Mouse (Mus musculus): ENCODE measurements at regions not wholly inside any gene's neighbourhood (a gene's known extent, or its start where the extent isn't known, plus 50 kb on each side); places are given as distances from the start of the nearest gene placed in this dataset.

GRCm38 (mm10) chr16:5829071-5829470 is 56.1 kb upstream of the Rbfox1 start:
- Histone ChIP-seq H3K4me1 (ENCODE audit: control insufficient read depth, insufficient read depth, low read length) (no peaks in the 10 kb centered on the region), H3K27me3 (replicated peaks; ENCODE audit: control insufficient read depth, insufficient read depth, low read length) (no peaks in the 10 kb centered on the region), H3K4me3 (ENCODE audit: insufficient read depth, low read depth, low read length) (no peak overlapping the region), H3K36me3 (ENCODE audit: control insufficient read depth, insufficient read depth, low read length) (no peaks in the 10 kb centered on the region), H3K27ac (ENCODE audit: insufficient read depth, low read depth, low read length) (no peak overlapping the region)
- no peak for DNase-seq
- 63% methylated on average over 9 of the region's 9 CpGs for WGBS
- TF ChIP-seq CTCF (conservative IDR thresholded peaks at IDR 0.05; ENCODE audit: insufficient read depth, insufficient read length, low read depth, low read length) (no peak), POLR2A (IDR thresholded peaks at IDR 0.05; ENCODE audit: low read depth, low read length) (no peak)

DNA sequence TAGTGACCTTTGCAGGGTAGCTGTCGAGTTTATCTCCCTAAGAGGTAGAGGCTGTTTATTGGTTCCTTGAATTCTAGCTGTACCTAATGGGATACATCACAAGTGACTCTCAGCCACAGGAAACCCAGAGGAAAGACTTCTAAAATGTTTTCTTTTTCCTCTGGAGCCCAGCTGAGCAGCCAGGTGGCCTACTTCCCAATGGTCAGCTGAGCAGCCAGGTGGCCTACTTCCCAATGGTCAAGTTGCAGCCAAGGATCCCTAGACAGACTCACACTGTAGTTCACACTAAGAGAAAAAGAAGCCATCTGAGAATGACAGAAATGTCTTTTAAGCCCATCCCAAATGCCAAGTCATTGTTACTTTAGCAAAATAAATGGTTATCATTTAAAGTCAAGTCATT is 61.8 kb upstream of the Rbfox1 start:
- Histone ChIP-seq H3K27me3 (replicated peaks; ENCODE audit: control insufficient read depth, insufficient read depth, low read length) (no peaks in the 10 kb centered on the region), H3K27ac (ENCODE audit: insufficient read depth, low read depth, low read length) (no peak overlapping the region), H3K4me1 (ENCODE audit: control insufficient read depth, insufficient read depth, low read length) (no peaks in the 10 kb centered on the region), H3K4me3 (ENCODE audit: insufficient read depth, low read depth, low read length) (no peak overlapping the region), H3K36me3 (ENCODE audit: control insufficient read depth, insufficient read depth, low read length) (no peaks in the 10 kb centered on the region)
- DNase-seq: no peak
- TF ChIP-seq CTCF (conservative IDR thresholded peaks at IDR 0.05; ENCODE audit: insufficient read depth, insufficient read length, low read depth, low read length) (no peak), POLR2A (IDR thresholded peaks at IDR 0.05; ENCODE audit: low read depth, low read length) (no peak)
- WGBS: 33% methylated on average over 1 of the region's 1 CpGs

DNA sequence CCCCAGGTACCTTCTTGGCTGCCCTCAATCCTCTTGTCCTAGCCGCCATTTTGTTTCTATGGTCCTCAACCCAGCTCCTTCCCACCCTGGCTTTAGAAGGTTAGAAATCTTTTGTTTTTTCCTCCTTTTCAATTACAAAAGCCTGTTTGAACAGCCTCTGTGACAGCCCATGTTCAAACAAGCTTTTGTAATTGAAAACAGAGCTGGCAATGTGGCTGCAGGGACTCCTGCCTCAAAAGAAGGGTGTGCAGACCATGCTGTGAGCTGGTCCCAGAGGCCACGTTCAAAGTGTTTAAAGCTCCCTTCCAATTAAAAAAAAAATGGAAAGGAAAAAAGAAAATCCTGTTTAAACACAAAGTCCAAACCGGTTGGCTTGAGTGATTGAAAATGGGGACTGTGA is 68.0 kb upstream of the Rbfox1 start:
- WGBS: 43% methylated on average over 3 of the region's 3 CpGs
- no peaks in the 10 kb centered on the region for H3K36me3 ChIP-seq (ENCODE audit: control insufficient read depth, insufficient read depth, low read length)
- no peak for TF ChIP-seq POLR2A (IDR thresholded peaks at IDR 0.05; ENCODE audit: low read depth, low read length)
- TF ChIP-seq CTCF (conservative IDR thresholded peaks at IDR 0.05; ENCODE audit: insufficient read depth, insufficient read length, low read depth, low read length): no peak

GRCm38 (mm10) chr16:5812245-5812820 is 72.8 kb upstream of the Rbfox1 start:
- Histone ChIP-seq H3K4me1 (ENCODE audit: control insufficient read depth, insufficient read depth, low read length) (no peaks in the 10 kb centered on the region), H3K27ac (ENCODE audit: insufficient read depth, low read depth, low read length) (no peak overlapping the region), H3K4me3 (ENCODE audit: insufficient read depth, low read depth, low read length) (no peak overlapping the region), H3K36me3 (ENCODE audit: control insufficient read depth, insufficient read depth, low read length) (no peaks in the 10 kb centered on the region), H3K27me3 (replicated peaks; ENCODE audit: control insufficient read depth, insufficient read depth, low read length) (no peaks in the 10 kb centered on the region)
- TF ChIP-seq POLR2A (IDR thresholded peaks at IDR 0.05; ENCODE audit: low read depth, low read length) (no peak), CTCF (conservative IDR thresholded peaks at IDR 0.05; ENCODE audit: insufficient read depth, insufficient read length, low read depth, low read length) (no peak)
- DNase-seq: no peak
- 84% methylated on average over 2 of the region's 2 CpGs for WGBS

More for the DNA sequence above, 68.0 kb upstream of the Rbfox1 start:
- no peak overlapping the region for H3K27ac ChIP-seq (ENCODE audit: insufficient read depth, low read depth, low read length)
- H3K4me1 ChIP-seq (ENCODE audit: control insufficient read depth, insufficient read depth, low read length): no peaks in the 10 kb centered on the region
- H3K27me3 ChIP-seq (replicated peaks; ENCODE audit: control insufficient read depth, insufficient read depth, low read length): no peaks in the 10 kb centered on the region
- DNase-seq: no peak
- no peak overlapping the region for H3K4me3 ChIP-seq (ENCODE audit: insufficient read depth, low read depth, low read length)

DNA sequence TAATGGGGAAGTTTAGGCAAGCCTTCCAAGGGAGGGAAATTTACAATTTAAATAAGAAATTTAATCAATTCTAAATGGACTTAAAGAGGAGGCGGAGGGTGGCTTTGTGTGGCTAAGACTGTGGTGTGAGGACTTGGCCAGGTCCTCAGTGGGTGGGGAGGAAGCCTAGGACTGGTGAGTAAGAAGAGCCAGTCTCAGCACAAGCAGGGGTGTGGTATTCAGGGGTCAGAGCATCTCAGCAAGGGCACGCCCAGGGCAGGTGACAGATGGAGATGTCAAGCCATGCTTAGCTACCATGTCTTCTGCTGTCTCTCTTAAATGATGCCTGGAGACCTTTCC is 73.5 kb upstream of the Rbfox1 start:
- Histone ChIP-seq H3K27ac (ENCODE audit: insufficient read depth, low read depth, low read length) (no peak overlapping the region), H3K36me3 (ENCODE audit: control insufficient read depth, insufficient read depth, low read length) (no peaks in the 10 kb centered on the region), H3K27me3 (replicated peaks; ENCODE audit: control insufficient read depth, insufficient read depth, low read length) (no peaks in the 10 kb centered on the region), H3K4me1 (ENCODE audit: control insufficient read depth, insufficient read depth, low read length) (no peaks in the 10 kb centered on the region), H3K4me3 (ENCODE audit: insufficient read depth, low read depth, low read length) (no peak overlapping the region)
- DNase-seq: no peak
- WGBS: 56% methylated on average over 2 of the region's 2 CpGs
- TF ChIP-seq POLR2A (IDR thresholded peaks at IDR 0.05; ENCODE audit: low read depth, low read length) (no peak), CTCF (conservative IDR thresholded peaks at IDR 0.05; ENCODE audit: insufficient read depth, insufficient read length, low read depth, low read length) (no peak)

DNA sequence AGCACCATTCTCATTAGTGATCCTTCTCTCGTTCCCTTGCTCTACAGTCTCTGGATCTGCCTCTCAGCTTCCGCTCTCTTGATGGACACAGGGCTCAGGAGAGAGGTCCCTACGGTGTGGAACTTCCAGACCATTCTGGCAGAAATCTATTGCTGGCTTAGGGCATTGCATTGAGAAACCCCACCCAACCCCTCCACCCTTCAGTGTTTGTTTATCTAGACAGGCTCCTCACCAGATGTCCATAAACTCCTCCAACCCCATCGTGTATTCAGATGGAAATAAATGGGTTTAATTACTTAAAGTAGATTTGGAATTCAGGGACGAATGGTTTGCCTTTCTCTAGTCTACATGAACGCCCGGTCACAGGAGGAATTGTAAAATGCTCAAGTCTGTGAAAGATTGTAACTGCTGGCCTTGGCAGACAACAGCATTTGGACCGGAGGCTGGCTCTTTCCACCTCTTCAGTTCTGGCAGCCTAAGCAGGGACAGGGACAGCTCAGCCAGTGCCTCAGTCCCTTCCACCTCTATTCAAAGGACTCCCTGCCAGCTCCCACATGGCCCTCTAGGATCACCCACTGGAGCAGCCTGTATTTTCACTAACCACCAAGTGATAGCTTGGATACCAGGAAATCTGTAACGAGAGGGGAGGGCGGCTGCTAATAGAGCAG is 74.0 kb upstream of the Rbfox1 start:
- H3K4me3 ChIP-seq (ENCODE audit: insufficient read depth, low read depth, low read length): no peak overlapping the region
- no peaks in the 10 kb centered on the region for H3K27me3 ChIP-seq (replicated peaks; ENCODE audit: control insufficient read depth, insufficient read depth, low read length)
- 53% methylated on average over 10 of the region's 10 CpGs for WGBS
- no peaks in the 10 kb centered on the region for H3K4me1 ChIP-seq (ENCODE audit: control insufficient read depth, insufficient read depth, low read length)
- TF ChIP-seq CTCF (conservative IDR thresholded peaks at IDR 0.05; ENCODE audit: insufficient read depth, insufficient read length, low read depth, low read length) (no peak), POLR2A (IDR thresholded peaks at IDR 0.05; ENCODE audit: low read depth, low read length) (no peak)
- H3K27ac ChIP-seq (ENCODE audit: insufficient read depth, low read depth, low read length): no peak overlapping the region
- no peaks in the 10 kb centered on the region for H3K36me3 ChIP-seq (ENCODE audit: control insufficient read depth, insufficient read depth, low read length)
- no peak for DNase-seq

DNA sequence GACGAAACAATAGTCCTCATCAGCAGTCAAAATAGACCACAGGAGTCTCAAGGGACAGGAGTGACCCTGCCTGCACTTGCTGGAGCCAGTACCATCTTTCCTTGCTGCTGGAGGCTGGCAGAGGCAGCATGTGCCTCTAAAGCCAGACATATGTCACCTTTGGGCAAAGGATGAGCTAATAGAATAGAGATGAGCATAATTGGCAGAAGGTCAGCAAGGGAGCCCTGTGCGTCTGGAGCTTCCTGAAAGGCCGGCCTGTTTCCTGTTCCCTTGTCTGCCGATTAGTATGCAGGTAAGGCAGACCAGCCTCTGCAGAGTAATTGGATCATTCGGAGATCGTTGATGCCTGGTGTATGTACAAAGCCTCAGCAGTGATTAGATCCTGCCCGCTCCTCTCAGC is 87.0 kb upstream of the Rbfox1 start:
- Histone ChIP-seq H3K27ac (ENCODE audit: insufficient read depth, low read depth, low read length) (no peak overlapping the region), H3K36me3 (ENCODE audit: control insufficient read depth, insufficient read depth, low read length) (no peaks in the 10 kb centered on the region), H3K4me3 (ENCODE audit: insufficient read depth, low read depth, low read length) (no peak overlapping the region), H3K27me3 (replicated peaks; ENCODE audit: control insufficient read depth, insufficient read depth, low read length) (no peaks in the 10 kb centered on the region), H3K4me1 (ENCODE audit: control insufficient read depth, insufficient read depth, low read length) (no peaks in the 10 kb centered on the region)
- no peak for TF ChIP-seq CTCF (conservative IDR thresholded peaks at IDR 0.05; ENCODE audit: insufficient read depth, insufficient read length, low read depth, low read length)
- no peak for TF ChIP-seq POLR2A (IDR thresholded peaks at IDR 0.05; ENCODE audit: low read depth, low read length)
- no peak for DNase-seq
- WGBS: 60% methylated on average over 7 of the region's 7 CpGs
